ENCODE assay signal across 23 mouse cellular contexts in genomic region chr9:76129353-76129752, GRCm38 (mm10).
DNase-seq lines count a peak whose midpoint lies in the region; ATAC-seq lines count a peak whose summit lies in the region.
"Had no signal": no experiment of that assay in that cellular context is flagged by ENCODE, and none has a peak within 500 bp of the region (broad histone marks: within the 10 kb centered on the region; RNA-seq: fewer than 3 reads in every experiment).

No protein-coding gene starts in this region.

- H3K4me1 ChIP-seq in midbrain, embryonic 10.5 days: no peaks in the 10 kb centered on the region

- no peaks in the 10 kb centered on the region for H3K36me3 ChIP-seq in midbrain, embryonic 10.5 days
- H3K36me3 ChIP-seq: G1E had no signal

- 71% methylated on average over 1 of the region's 1 CpGs for WGBS in midbrain, embryonic 10.5 days

- no peak for DNase-seq in frontal cortex, postnatal 36 days (ENCODE audit: low spot score in 2 of 2)
- DNase-seq in right cerebral cortex, adult 18-20 months: peak; percentile 19
- DNase-seq in right cerebral cortex, postnatal 14 days: no peak
- peak; percentile 31 for DNase-seq in brain, adult 2 months (ENCODE audit: low read depth, low spot score)
- peak; percentile 6 for DNase-seq in telencephalon, adult 2 months (ENCODE audit: low read depth, low spot score)
- DNase-seq in midbrain, embryonic 10.5 days (ENCODE audit: low spot score): no peak
- no peak for DNase-seq in heart, postnatal 25 days (ENCODE audit: low spot score)
- DNase-seq: adrenal gland, adult 2 months; adrenal gland, adult 8-10 months; adrenal gland, postnatal 10 days; adrenal gland, postnatal 14 days; adrenal gland, postnatal 25 days; adrenal gland, postnatal 36 days; B cell, adult 2 months; cerebellum, adult 11 months; cerebellum, adult 11-12 months; cerebellum, adult 18-20 months had no signal

- no peaks in the 10 kb centered on the region for H3K27me3 ChIP-seq in midbrain, embryonic 10.5 days (ENCODE audit: low read depth, poor library complexity, severe bottlenecking)
- H3K27me3 ChIP-seq: CH12.LX had no signal

- no peak overlapping the region for H3K4me3 ChIP-seq in midbrain, embryonic 10.5 days

- ATAC-seq in frontal cortex, adult (ENCODE audit: low TSS enrichment): peak; percentile 98
- ATAC-seq: activated CD4-positive, CD25-positive, alpha-beta regulatory T cell, adult 4 months; CD4-positive, CD25-positive, alpha-beta regulatory T cell, adult 4 months; Patski had no signal

- no peaks in the 10 kb centered on the region for H3K9me3 ChIP-seq in midbrain, embryonic 10.5 days (replicated peaks)
- H3K9me3 ChIP-seq: G1E had no signal

- no peak overlapping the region for H3K27ac ChIP-seq in midbrain, embryonic 10.5 days (replicated peaks)

- intact Hi-C loops in heart, postnatal 25 days (cut with DNase I): no loop called here

Comparison
In these comparisons a context has a peak if more than half of its experiments do, and no peak if none do; other contexts are left out.
1. DNase-seq: peak in right cerebral cortex, adult 18-20 months (single experiment), brain, adult 2 months (single experiment) and telencephalon, adult 2 months (single experiment); none in frontal cortex, postnatal 36 days (0 of 2), right cerebral cortex, postnatal 14 days (single experiment), midbrain, embryonic 10.5 days (single experiment) and heart, postnatal 25 days (single experiment).